8 mouse cellular contexts compared by ENCODE assay signal in the genomic region with DNA sequence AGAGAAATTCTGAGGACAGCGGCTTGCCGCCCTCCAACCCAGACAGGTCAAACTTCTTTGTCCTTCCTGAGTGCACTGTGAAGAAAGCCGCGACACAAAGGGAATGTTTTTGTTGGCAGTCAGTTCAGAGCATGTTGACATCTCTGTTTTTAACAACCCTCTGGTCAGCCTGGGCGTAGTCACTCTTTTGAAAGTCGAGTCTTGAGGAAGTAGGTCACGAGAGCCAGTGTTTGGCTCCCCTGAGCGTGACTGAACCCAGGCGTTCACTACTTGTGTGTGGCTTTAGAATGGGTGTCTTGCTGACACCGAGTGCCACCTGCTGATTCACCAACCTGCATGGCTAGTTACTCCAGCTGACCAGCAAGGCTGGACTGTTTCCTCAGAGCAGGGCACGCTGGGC. TPM values are rescaled to one million over a fixed set of nuclear protein-coding genes. Genes with fewer than 3 reads are reported as not detected.
DNase-seq lines count a peak whose midpoint lies in the region; ATAC-seq and TF ChIP-seq lines count a peak whose summit lies in the region.

No protein-coding gene starts in this region.

- no peak overlapping the region for H3K4me3 ChIP-seq in heart, embryonic 12.5 days
- 0 out of 4 replicates have a peak overlapping the region, but pooled peaks of 1 of the 2 experiments have one; percentile 12 for H3K4me3 ChIP-seq in liver, embryonic 14.5 days (ENCODE audit: insufficient read depth in 1 of 2, low read depth in 2 of 2, low read length in 2 of 2)

- H3K27me3 ChIP-seq in heart, embryonic 12.5 days (replicated peaks): peaks cover 24% of the 10 kb centered on the region
- H3K27me3 ChIP-seq in liver, embryonic 14.5 days (ENCODE audit: control insufficient read depth, insufficient read depth, low read length): no peaks in the 10 kb centered on the region

- DNase-seq in retina, postnatal 1 day: peak; percentile 46
- no peak for DNase-seq in retina, embryonic 14.5 days (ENCODE audit: low spot score)
- no peak for DNase-seq in liver, embryonic 14.5 days (ENCODE audit: low read depth in 3 of 3, low spot score in 3 of 3)
- DNase-seq in spleen, postnatal 36 days (ENCODE audit: low spot score in 2 of 2): peak; percentile 60 to 62
- DNase-seq in cerebellum, postnatal 36 days: no peak
- DNase-seq in thymus, postnatal 0 days (ENCODE audit: low spot score): no peak
- DNase-seq in thymus, postnatal 14 days: no peak

- no peak for ATAC-seq in heart, embryonic 12.5 days (ENCODE audit: insufficient number of reproducible peaks, low FRiP score)
- no peak for ATAC-seq in liver, embryonic 14.5 days (ENCODE audit: insufficient read depth)

- H3K27ac ChIP-seq in heart, embryonic 12.5 days (ENCODE audit: poor library complexity, severe bottlenecking): no peak overlapping the region
- H3K27ac ChIP-seq in liver, embryonic 14.5 days: no peak overlapping the region

- no peak for TF ChIP-seq CTCF in liver, embryonic 14.5 days (IDR thresholded peaks at IDR 0.05; ENCODE audit: low read depth)

- H3K9ac ChIP-seq in heart, embryonic 12.5 days: no peak overlapping the region
- peak overlapping the region; percentile 15; the same call in 1 of the 2 replicates for H3K9ac ChIP-seq in liver, embryonic 14.5 days (replicated peaks)

- H3K4me2 ChIP-seq in heart, embryonic 12.5 days: peak overlapping the region; percentile 55
- peak overlapping the region; percentile 55 for H3K4me2 ChIP-seq in liver, embryonic 14.5 days (ENCODE audit: low read depth)

- WGBS in heart, embryonic 12.5 days: 26% methylated on average over 11 of the region's 11 CpGs
- WGBS in liver, embryonic 14.5 days (ENCODE audit: insufficient replicate concordance): 34% methylated on average over 11 of the region's 11 CpGs

- H3K4me1 ChIP-seq in heart, embryonic 12.5 days (replicated peaks): peaks cover 12% of the 10 kb centered on the region
- peaks cover 6 to 13% of the 10 kb centered on the region in 2 experiments for H3K4me1 ChIP-seq in liver, embryonic 14.5 days (replicated peaks; ENCODE audit: control insufficient read depth in 2 of 2, insufficient read depth in 2 of 2, low read length in 1 of 2)

- TF ChIP-seq EP300 in liver, embryonic 14.5 days (IDR thresholded peaks at IDR 0.05; ENCODE audit: low read depth): no peak

- H3K9me3 ChIP-seq in heart, embryonic 12.5 days (replicated peaks): 0 out of 2 replicates have a peak, but pooled peaks cover 1% of the 10 kb centered on the region
- no peaks in the 10 kb centered on the region for H3K9me3 ChIP-seq in liver, embryonic 14.5 days (ENCODE audit: control insufficient read depth, low read length)

- no peaks in the 10 kb centered on the region for H3K36me3 ChIP-seq in heart, embryonic 12.5 days
- no peaks in the 10 kb centered on the region for H3K36me3 ChIP-seq in liver, embryonic 14.5 days (replicated peaks; ENCODE audit: control insufficient read depth, insufficient read depth, low read depth)

RNA-seq across cellular contexts. Expression of a gene that starts 18.4 kb away (rescaled TPM):
- 29.9 and 31.0 TPM in 2 replicates for polyA plus RNA-seq in heart, embryonic 12.5 days (2016; fragmentation: Nextera tagmentation; extraction: Ambion mirVana)
- 3.7 and 4.6 TPM in 2 replicates for polyA plus RNA-seq in liver, embryonic 14.5 days (2012; rRNA removed)
- polyA plus RNA-seq in liver, embryonic 14.5 days (2014; fragmentation: Nextera tagmentation; extraction: Ambion mirVana): 6.7 and 7.1 TPM in 2 replicates
- 18.1 and 18.7 TPM in 2 replicates for polyA plus RNA-seq in thymus, postnatal 0 days (2015; fragmentation: Nextera tagmentation; extraction: Ambion mirVana)

Comparison
In these comparisons a context has a peak if more than half of its experiments do, and no peak if none do; other contexts are left out.
1. DNase-seq: peak in retina, postnatal 1 day (single experiment) and spleen, postnatal 36 days (2 of 2); none in retina, embryonic 14.5 days (single experiment), liver, embryonic 14.5 days (0 of 3), cerebellum, postnatal 36 days (0 of 2), thymus, postnatal 0 days (single experiment) and thymus, postnatal 14 days (single experiment).